Mouse (Mus musculus): ENCODE measurements around the gene Poldip2. TPM values are rescaled to one million over a fixed set of nuclear protein-coding genes. Genes with fewer than 3 reads are reported as not detected.

The Poldip2 gene
- total RNA-seq, 2 experiments from 2014 or later = 122 TPM

Other genes with a start within 250 kb of the Poldip2 start
- 1 to 10 TPM; 4.0 to 5.6 TPM for gene BC030499, start 221.4 kb upstream of the Poldip2 start, total RNA-seq (2021)
- 1 to 10 TPM; 4.2 to 4.6 TPM for gene Spag5, start 210.7 kb upstream of the Poldip2 start, total RNA-seq (2021)
- gene Aldoc, start 189.2 kb upstream of the Poldip2 start, total RNA-seq (2021) = 100 to 1,000 TPM; 852 to 862 TPM
- gene Pigs, start 183.8 kb upstream of the Poldip2 start, total RNA-seq (2021) = 10 to 100 TPM; 62.2 to 65.8 TPM
- gene Unc119, start 168.7 kb upstream of the Poldip2 start, total RNA-seq (2021) = 10 to 100 TPM; 29.6 to 32.5 TPM
- not detected for gene Foxn1, start 125.6 kb upstream of the Poldip2 start, total RNA-seq (2021)
- not detected for gene Slc13a2, start 90.0 kb upstream of the Poldip2 start, total RNA-seq (2021)
- 10 to 100 TPM; 10.6 to 11.2 TPM for gene Slc46a1, start 46.5 kb upstream of the Poldip2 start, total RNA-seq (2021)
- 10 to 100 TPM; 39.5 to 40.8 TPM for gene Sarm1, start 14.4 kb upstream of the Poldip2 start, total RNA-seq (2021)
- 10 to 100 TPM; 57.9 to 64.0 TPM for gene Vtn, start 13.1 kb upstream of the Poldip2 start, total RNA-seq (2021)
- 1 to 10 TPM; 5.0 to 5.5 TPM for gene Sebox, start 8.7 kb upstream of the Poldip2 start, total RNA-seq (2021)
- 10 to 100 TPM; 40.7 to 44.5 TPM for gene Tmem199, start within 50 bp of the Poldip2 start, total RNA-seq (2021)
- 10 to 100 TPM; 34.7 to 35.5 TPM for gene Tnfaip1, start 24.1 kb downstream of the Poldip2 start, total RNA-seq (2021)
- 10 to 100 TPM; 80.0 to 83.0 TPM for gene Ift20, start 24.2 kb downstream of the Poldip2 start, total RNA-seq (2021)
- 10 to 100 TPM; 14.4 to 15.5 TPM for gene Tmem97, start 38.6 kb downstream of the Poldip2 start, total RNA-seq (2021)
- 10 to 100 TPM; 42.5 to 45.1 TPM for gene Nlk, start 185.2 kb downstream of the Poldip2 start, total RNA-seq (2021)
- gene Ccnq, start 239.5 kb downstream of the Poldip2 start, total RNA-seq (2021) = 10 to 100 TPM; 17.9 to 19.5 TPM

All from layer of hippocampus, postnatal 25 days (tissue).